Mouse (Mus musculus) stomach, postnatal 0 days (tissue): ENCODE data around the gene Srr.

ENCODE experiments used
- CTCF ChIP-seq: IDR thresholded peaks from 2 replicates; pipeline ENCODE4 v1.5.1; 2016; ENCODE audit warnings: antibody characterized with exemption, low read depth, mild to moderate bottlenecking, moderate library complexity
- EP300 ChIP-seq: optimal IDR thresholded peaks from 2 replicates; pipeline ENCODE3; 2016; ENCODE audit warnings: antibody characterized with exemption

DNA sequence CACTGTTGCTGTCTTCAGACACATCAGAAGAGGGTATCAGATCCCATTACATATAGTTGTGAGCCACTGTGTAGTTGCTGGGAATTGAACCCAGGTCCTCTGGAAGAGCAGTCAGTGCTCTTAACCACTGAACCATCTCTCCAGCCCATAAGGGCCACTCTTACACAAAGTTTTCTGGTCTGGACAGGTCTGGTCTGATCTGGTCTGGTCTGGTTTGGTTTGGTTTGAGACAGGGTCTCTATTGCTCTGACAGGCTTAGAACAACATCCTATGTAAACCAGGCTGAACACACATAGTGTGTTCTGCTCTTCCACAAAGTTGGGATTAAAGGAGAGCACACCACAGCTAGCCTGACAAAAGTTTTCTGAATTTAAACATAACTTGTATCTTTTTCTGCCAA lies 30.3 kb upstream of the Srr start:
- no peak for TF ChIP-seq CTCF
- no peak for TF ChIP-seq EP300
